Mouse (Mus musculus): ENCODE measurements around the gene Rbm17.
"Not testable (repeated sequence)": the region's sequence is repeated elsewhere in the genome, so short reads cannot be mapped to it uniquely, and the experiment has no call there.

Rbm17 gene

GRCm38 (mm10) chr2:11604053-11604452 is at the start of gene Rbm17:
TSS of gene Rbm17 (minus strand) at chr2:11604153.
- DNase-seq (ENCODE audit: low spot score in 2 of 2) = no peak

DNA sequence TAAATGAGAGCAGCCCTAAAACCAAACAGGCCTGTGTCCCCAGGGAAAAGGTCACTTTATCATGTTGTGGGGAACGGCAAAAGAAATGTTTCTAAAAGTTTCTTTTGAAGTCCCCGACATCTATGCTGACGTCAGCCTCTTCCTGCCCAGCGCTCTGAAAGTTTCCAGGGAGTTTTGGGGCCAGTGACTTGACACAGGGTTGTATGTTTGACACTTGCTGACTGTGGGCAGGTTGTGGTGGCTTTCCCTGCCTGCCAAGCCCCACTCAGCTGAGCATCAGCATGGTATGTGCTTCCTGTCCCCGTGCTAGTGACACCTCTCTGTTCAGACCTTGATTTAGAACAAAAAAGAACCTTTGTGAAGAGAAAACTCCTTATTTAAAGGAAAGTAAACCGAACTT is 49.4 kb upstream of the Rbm17 start:
- DNase-seq (ENCODE audit: low spot score in 2 of 2) = peak; percentile 66 to 67

DNA sequence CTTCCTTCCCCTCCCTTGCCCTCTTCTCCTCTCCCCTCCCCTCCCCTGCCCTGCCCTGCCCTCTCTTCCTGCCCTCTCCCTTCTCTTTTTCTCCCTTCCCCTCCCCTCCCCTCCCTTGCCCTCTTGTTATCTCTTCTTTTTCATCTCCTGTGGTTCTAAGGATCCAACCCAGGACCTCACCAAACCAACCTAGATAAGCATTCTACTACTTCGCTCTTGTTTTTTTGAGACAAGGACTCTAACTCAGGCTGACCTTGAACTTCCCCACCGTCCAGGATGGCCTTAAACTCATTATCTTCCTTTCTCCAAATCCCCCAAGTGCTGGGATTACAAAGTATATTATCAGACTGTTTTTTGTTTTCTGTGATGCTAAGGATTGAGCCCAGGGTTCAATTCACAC is 48.8 kb upstream of the Rbm17 start:
- DNase-seq (ENCODE audit: low spot score in 2 of 2) = no peak

DNA sequence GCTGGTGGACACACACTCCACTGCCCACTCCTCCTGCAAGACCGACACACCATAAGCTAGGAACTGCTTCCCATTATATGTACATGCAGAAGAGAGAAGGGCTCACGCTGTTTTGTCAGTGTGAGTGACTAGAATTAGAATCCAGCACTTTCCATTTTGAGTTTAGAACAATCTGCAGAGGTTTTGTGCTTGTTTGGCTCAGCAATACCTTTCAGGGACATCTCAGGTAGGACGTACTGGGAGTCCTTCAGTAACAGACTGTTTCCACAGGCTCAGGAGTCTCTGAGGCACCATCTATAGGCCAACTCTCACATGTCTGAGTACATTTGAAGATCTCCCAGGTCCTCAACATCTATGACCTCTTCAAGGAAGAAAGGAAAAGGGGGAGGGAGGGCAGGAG is 48.2 kb upstream of the Rbm17 start:
- no peak for DNase-seq (ENCODE audit: low spot score in 2 of 2)

- DNase-seq (ENCODE audit: low spot score in 2 of 2) = no peak
These were observed 47.5 kb upstream of the Rbm17 start for GRCm38 (mm10) chr2:11651476-11651875.

DNA sequence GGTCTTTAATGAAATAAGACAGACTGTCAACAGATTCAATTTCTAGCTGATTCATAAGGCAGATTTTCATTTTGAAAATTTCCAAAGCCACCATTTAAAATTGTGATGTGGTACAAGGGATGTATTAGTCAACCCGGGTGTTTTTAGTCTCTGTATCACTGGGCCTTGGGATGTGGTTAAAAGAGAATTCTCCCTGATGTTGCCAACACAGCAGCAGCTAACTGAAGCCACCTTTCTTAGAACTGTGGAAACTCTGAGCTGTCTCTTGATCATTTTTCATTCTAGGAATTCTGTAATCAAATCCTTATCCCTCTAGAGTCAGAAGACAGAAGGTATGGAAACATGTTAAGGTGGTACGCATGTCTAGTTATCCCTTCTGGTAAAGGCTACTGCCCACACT is 41.3 kb upstream of the Rbm17 start:
- DNase-seq (ENCODE audit: low spot score in 2 of 2) = no peak

DNA sequence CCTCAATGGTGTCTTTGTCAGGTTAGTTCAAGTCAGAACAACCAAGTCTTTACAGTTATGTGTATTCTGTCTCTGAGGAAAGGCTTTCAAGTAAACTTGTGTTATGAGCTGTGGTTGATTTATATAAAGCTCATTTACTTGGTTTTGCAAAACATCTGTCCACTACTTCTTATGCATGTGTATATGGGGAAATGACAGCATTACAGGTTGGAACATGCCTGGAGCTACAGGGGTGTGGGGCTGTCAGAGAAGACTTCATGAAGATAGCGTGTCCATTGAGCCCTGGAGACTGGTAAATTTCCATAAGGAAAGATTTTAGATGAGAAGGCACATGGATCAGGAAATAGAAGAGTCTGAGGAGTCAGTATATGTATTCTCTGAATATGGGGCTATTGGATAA is 40.1 kb upstream of the Rbm17 start:
- DNase-seq (ENCODE audit: low spot score in 2 of 2) = no peak

- DNase-seq (ENCODE audit: low spot score in 2 of 2) = no peak
These were observed 38.5 kb upstream of the Rbm17 start, which contains the start of gene Il2ra for GRCm38 (mm10) chr2:11642451-11642941. TSS of gene Il2ra (plus strand) at chr2:11642807.

GRCm38 (mm10) chr2:11637115-11637514 is 33.2 kb upstream of the Rbm17 start:
- peak; percentile 75 to 77 for DNase-seq (ENCODE audit: low spot score in 2 of 2)

- DNase-seq (ENCODE audit: low spot score in 2 of 2) = peak in 1 of 2 experiments; percentile 38
These were observed 32.2 kb upstream of the Rbm17 start for GRCm38 (mm10) chr2:11636138-11636480.

- peak; percentile 55 to 66 for DNase-seq (ENCODE audit: low spot score in 2 of 2)
These were observed 31.7 kb upstream of the Rbm17 start for GRCm38 (mm10) chr2:11635471-11636137.

GRCm38 (mm10) chr2:11635035-11635434 is 31.1 kb upstream of the Rbm17 start:
- DNase-seq (ENCODE audit: low spot score in 2 of 2) = no peak

GRCm38 (mm10) chr2:11625890-11626289 is 21.9 kb upstream of the Rbm17 start, which contains the start of gene Gm17490:
TSS of gene Gm17490 (minus strand) at chr2:11626264.
- no peak for DNase-seq (ENCODE audit: low spot score in 2 of 2)

DNA sequence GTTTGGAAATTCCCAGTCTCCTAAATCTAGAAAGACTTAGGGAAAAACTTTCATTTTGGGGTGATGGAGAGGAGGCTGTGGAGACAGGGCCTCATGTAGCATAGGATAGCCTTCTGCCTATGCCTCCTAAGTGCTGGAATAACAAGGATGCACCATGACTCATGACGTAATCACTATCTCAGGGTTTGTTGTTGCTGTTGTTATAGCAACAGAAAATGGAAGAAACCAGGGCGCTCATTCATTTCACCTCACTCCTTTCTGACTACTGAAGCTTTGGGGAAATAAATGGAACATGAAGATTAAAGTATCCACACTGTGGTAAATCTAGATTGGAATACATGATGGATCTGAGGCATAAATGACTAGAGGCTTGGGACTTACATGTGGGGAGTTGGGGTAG is 19.8 kb upstream of the Rbm17 start:
- no peak for DNase-seq (ENCODE audit: low spot score in 2 of 2)

GRCm38 (mm10) chr2:11623173-11623572 is 19.2 kb upstream of the Rbm17 start:
- DNase-seq (ENCODE audit: low spot score in 2 of 2) = no peak

- DNase-seq (ENCODE audit: low spot score in 2 of 2) = no peak
These were observed 15.6 kb upstream of the Rbm17 start for GRCm38 (mm10) chr2:11619598-11619997.

DNA sequence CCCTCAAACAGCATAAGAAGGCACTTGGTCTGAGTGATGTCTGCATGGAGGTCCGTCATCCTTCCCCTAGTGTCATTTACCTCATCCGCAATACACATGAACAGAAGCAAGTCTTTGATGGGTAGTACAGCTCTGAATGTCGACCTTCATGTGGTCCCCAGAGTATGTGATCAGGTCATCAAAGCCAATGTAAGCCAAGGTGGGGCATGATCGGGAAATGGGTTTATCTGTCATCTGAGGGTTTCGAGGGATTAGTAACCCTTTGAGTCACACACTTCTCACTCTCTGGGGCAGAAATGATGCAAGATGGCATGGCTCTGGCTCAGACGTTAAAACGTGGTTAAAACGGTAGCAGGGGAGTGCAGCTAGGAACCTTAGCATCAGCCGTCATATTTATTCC is 12.9 kb upstream of the Rbm17 start:
- no peak for DNase-seq (ENCODE audit: low spot score in 2 of 2)

GRCm38 (mm10) chr2:11612939-11613338 is 9.0 kb upstream of the Rbm17 start:
- DNase-seq (ENCODE audit: low spot score in 2 of 2) = not testable (repeated sequence)

- DNase-seq (ENCODE audit: low spot score in 2 of 2) = not testable (repeated sequence)
These were observed 2.8 kb upstream of the Rbm17 start for GRCm38 (mm10) chr2:11606718-11607117.

DNA sequence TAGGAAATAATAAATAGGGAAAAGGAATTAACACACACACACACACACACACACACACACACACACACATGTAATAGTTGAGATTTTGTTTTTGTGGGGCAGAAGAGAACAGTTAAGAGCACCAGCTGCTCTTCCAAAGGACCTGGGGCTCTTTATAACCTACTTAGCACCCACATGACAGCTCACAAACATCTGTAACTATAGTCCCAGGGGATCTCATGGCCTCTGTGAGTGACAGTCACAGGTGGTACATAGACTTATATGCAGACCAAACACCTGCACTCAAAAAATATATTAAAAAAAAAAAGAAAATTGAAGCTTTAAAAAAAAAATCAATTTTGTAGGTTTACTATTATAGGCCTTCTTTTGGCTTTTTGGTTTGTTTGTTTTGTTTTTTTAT is 958 bp upstream of the Rbm17 start:
- peak; percentile 6 to 25 for DNase-seq (ENCODE audit: low spot score in 2 of 2)

DNA sequence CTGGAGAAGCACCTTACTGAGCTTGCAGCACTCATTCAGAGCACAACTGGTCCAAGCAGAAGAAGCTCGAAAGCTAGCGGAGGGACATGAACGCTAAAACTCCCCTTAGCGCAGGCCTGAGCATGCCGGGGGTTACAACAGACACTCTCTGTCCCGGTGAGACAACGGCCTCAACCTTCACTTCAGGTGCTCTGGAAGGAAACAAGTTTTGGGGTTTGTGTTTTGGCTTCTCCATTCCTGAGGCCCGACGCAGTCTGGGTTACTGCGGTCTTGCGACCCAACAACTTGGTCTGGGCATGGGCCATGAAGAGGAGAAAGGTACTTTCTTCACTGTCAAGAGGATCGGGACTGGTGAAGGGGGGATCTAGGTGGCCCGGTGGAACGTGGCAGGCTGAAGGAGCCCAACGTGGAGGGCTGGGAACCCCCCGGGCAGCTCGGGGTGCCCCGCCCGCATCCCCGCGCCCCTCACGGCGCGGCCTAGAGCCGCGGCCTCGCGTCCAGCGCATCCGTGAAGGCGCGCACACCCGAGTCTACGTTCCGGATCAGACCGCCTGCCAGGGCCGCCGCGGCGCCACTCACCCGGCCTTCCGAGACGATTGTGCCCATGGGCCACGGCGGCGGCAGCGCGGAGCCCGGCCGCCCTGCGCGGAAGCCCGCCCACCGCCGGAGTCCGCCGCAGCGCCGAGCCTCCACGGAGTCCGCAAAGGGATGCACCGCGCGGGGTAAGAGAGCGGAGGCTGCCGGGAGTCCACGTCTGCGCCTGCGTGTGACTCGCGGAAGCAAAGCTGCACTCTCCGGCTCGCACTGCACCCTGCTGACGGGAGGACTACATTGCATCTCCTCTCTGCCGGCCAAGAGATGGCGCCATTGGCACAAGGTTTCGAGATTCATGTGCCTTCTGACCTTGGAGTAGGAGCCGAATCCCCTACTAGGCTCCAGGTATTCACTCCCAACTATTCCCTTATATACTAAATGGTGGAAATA is 1.2 kb downstream of the Rbm17 start:
- DNase-seq (ENCODE audit: low spot score in 2 of 2) = peak; percentile 92 to 93

- DNase-seq (ENCODE audit: low spot score in 2 of 2) = no peak
These were observed 2.2 kb downstream of the Rbm17 start for GRCm38 (mm10) chr2:11601795-11602194.

DNA sequence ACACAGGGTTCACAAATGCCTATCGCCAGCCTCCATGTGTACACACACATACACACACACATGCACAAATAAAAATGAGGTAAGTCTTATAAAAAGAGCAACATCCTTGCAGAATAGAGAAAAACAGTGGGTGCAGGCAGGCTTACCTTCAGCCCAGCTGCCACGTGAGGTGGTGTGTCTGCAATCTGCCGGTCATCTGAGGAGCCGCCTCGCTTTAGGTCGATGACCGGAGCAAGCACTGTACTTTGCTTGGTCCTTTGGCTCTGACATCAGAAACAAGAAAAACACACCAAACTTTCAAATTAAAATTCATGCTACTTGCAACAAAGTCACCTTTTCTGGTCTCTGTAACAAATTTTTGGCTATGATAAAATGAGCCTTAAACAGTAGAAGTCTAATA is 6.0 kb downstream of the Rbm17 start:
- DNase-seq (ENCODE audit: low spot score in 2 of 2) = no peak

All from spleen, postnatal 36 days (tissue).